Mouse (Mus musculus): ENCODE measurements around the gene 4930583I09Rik. TPM values are rescaled to one million over a fixed set of nuclear protein-coding genes. Genes with fewer than 3 reads are reported as not detected.

Gene 4930583I09Rik
- polyA plus RNA-seq (2015; fragmentation: Nextera tagmentation; extraction: Ambion mirVana) = not detected in 2 replicates

- Histone ChIP-seq H3K4me3 (no peak within 1 kb of the TSS), H3K36me3 (no peaks in the 10 kb centered on the region), H3K27ac (no peak within 1 kb of the TSS), H3K4me2 (peak within 1 kb of the TSS; percentile 10; the same call in 1 of the 2 replicates), H3K27me3 (no peaks in the 10 kb centered on the region), H3K9me3 (no peaks in the 10 kb centered on the region), H3K4me1 (replicated peaks) (peaks cover 8% of the 10 kb centered on the region), H3K9ac (no peak within 1 kb of the TSS)
- 73% methylated on average over 6 of the region's 6 CpGs for WGBS
- no peak for ATAC-seq (ENCODE audit: low FRiP score)
Measured at GRCm38 (mm10) chr17:64835928-64836327, at the start of gene 4930583I09Rik. Gene 4930583I09Rik (minus strand): TSS chr17:64836071.

GRCm38 (mm10) chr17:64876111-64876510 lies 40.2 kb upstream of the 4930583I09Rik start:
- Histone ChIP-seq H3K9me3 (no peaks in the 10 kb centered on the region), H3K36me3 (no peaks in the 10 kb centered on the region), H3K4me3 (no peak overlapping the region), H3K27ac (no peak overlapping the region), H3K9ac (no peak overlapping the region), H3K27me3 (no peaks in the 10 kb centered on the region), H3K4me2 (no peak overlapping the region), H3K4me1 (replicated peaks) (no peaks in the 10 kb centered on the region)
- 90% methylated on average over 12 of the region's 12 CpGs for WGBS
- ATAC-seq (ENCODE audit: low FRiP score) = no peak

- H3K27me3 ChIP-seq = no peaks in the 10 kb centered on the region
- peak overlapping the region; percentile 46; the same call in 1 of the 2 replicates for H3K27ac ChIP-seq
Measured at GRCm38 (mm10) chr17:64873651-64874072, 37.8 kb upstream of the 4930583I09Rik start.

GRCm38 (mm10) chr17:64863817-64864216 lies 27.9 kb upstream of the 4930583I09Rik start:
- no peaks in the 10 kb centered on the region for H3K27me3 ChIP-seq
- H3K36me3 ChIP-seq = no peaks in the 10 kb centered on the region
- H3K4me2 ChIP-seq = no peak overlapping the region
- no peaks in the 10 kb centered on the region for H3K9me3 ChIP-seq
- H3K27ac ChIP-seq = no peak overlapping the region
- WGBS = 65% methylated on average over 4 of the region's 4 CpGs
- H3K9ac ChIP-seq = no peak overlapping the region
- no peaks in the 10 kb centered on the region for H3K4me1 ChIP-seq (replicated peaks)
- H3K4me3 ChIP-seq = no peak overlapping the region
- ATAC-seq (ENCODE audit: low FRiP score) = no peak

More at GRCm38 (mm10) chr17:64873651-64874072, 37.8 kb upstream of the 4930583I09Rik start:
- WGBS = 24% methylated on average over 4 of the region's 4 CpGs
- ATAC-seq (ENCODE audit: low FRiP score) = no peak
- Histone ChIP-seq H3K9ac (no peak overlapping the region), H3K4me3 (no peak overlapping the region), H3K9me3 (no peaks in the 10 kb centered on the region), H3K36me3 (no peaks in the 10 kb centered on the region), H3K4me1 (replicated peaks) (no peaks in the 10 kb centered on the region), H3K4me2 (no peak overlapping the region)

GRCm38 (mm10) chr17:64860963-64861362 lies 25.1 kb upstream of the 4930583I09Rik start:
- WGBS = 83% methylated on average over 3 of the region's 3 CpGs
- no peak overlapping the region for H3K27ac ChIP-seq
- H3K4me2 ChIP-seq = no peak overlapping the region
- no peak overlapping the region for H3K9ac ChIP-seq
- H3K4me1 ChIP-seq (replicated peaks) = no peaks in the 10 kb centered on the region
- H3K4me3 ChIP-seq = no peak overlapping the region
- no peaks in the 10 kb centered on the region for H3K27me3 ChIP-seq
- no peaks in the 10 kb centered on the region for H3K36me3 ChIP-seq
- H3K9me3 ChIP-seq = no peaks in the 10 kb centered on the region
- ATAC-seq (ENCODE audit: low FRiP score) = no peak

GRCm38 (mm10) chr17:64858848-64859247 lies 23.0 kb upstream of the 4930583I09Rik start:
- no peak for ATAC-seq (ENCODE audit: low FRiP score)
- WGBS = 78% methylated on average over 6 of the region's 6 CpGs
- no peak overlapping the region for H3K9ac ChIP-seq

GRCm38 (mm10) chr17:64848031-64848430 lies 12.2 kb upstream of the 4930583I09Rik start:
- Histone ChIP-seq H3K27me3 (no peaks in the 10 kb centered on the region), H3K4me1 (replicated peaks) (no peaks in the 10 kb centered on the region), H3K4me3 (no peak overlapping the region), H3K36me3 (no peaks in the 10 kb centered on the region), H3K9ac (no peak overlapping the region), H3K9me3 (no peaks in the 10 kb centered on the region), H3K27ac (no peak overlapping the region), H3K4me2 (no peak overlapping the region)
- 85% methylated on average over 4 of the region's 4 CpGs for WGBS
- no peak for ATAC-seq (ENCODE audit: low FRiP score)

More at GRCm38 (mm10) chr17:64858848-64859247, 23.0 kb upstream of the 4930583I09Rik start:
- H3K4me3 ChIP-seq = no peak overlapping the region
- H3K36me3 ChIP-seq = no peaks in the 10 kb centered on the region
- no peaks in the 10 kb centered on the region for H3K9me3 ChIP-seq
- no peaks in the 10 kb centered on the region for H3K4me1 ChIP-seq (replicated peaks)
- H3K27me3 ChIP-seq = no peaks in the 10 kb centered on the region
- H3K4me2 ChIP-seq = no peak overlapping the region
- no peak overlapping the region for H3K27ac ChIP-seq

- Histone ChIP-seq H3K4me3 (no peak overlapping the region), H3K4me1 (replicated peaks) (no peaks in the 10 kb centered on the region), H3K4me2 (no peak overlapping the region), H3K9ac (no peak overlapping the region), H3K27ac (no peak overlapping the region), H3K27me3 (no peaks in the 10 kb centered on the region), H3K9me3 (no peaks in the 10 kb centered on the region), H3K36me3 (no peaks in the 10 kb centered on the region)
- 90% methylated on average over 1 of the region's 1 CpGs for WGBS
- no peak for ATAC-seq (ENCODE audit: low FRiP score)
Measured at GRCm38 (mm10) chr17:64846654-64847053, 10.8 kb upstream of the 4930583I09Rik start.

- Histone ChIP-seq H3K4me1 (replicated peaks) (peaks cover 8% of the 10 kb centered on the region), H3K9ac (no peak overlapping the region), H3K36me3 (no peaks in the 10 kb centered on the region), H3K27me3 (no peaks in the 10 kb centered on the region), H3K4me3 (no peak overlapping the region), H3K9me3 (no peaks in the 10 kb centered on the region), H3K27ac (no peak overlapping the region), H3K4me2 (peak overlapping the region; percentile 10; the same call in 1 of the 2 replicates)
- no peak for ATAC-seq (ENCODE audit: low FRiP score)
- 19% methylated on average over 7 of the region's 7 CpGs for WGBS
Measured at GRCm38 (mm10) chr17:64836892-64837291, 1.0 kb upstream of the 4930583I09Rik start.

GRCm38 (mm10) chr17:64836352-64836751 lies 481 bp upstream of the 4930583I09Rik start:
- 77% methylated on average over 10 of the region's 10 CpGs for WGBS
- Histone ChIP-seq H3K4me1 (replicated peaks) (peaks cover 8% of the 10 kb centered on the region), H3K4me3 (no peak overlapping the region), H3K27ac (no peak overlapping the region), H3K9me3 (no peaks in the 10 kb centered on the region), H3K4me2 (no peak overlapping the region), H3K36me3 (no peaks in the 10 kb centered on the region), H3K9ac (no peak overlapping the region), H3K27me3 (no peaks in the 10 kb centered on the region)
- no peak for ATAC-seq (ENCODE audit: low FRiP score)

- Histone ChIP-seq H3K4me1 (replicated peaks) (peaks cover 8% of the 10 kb centered on the region), H3K4me3 (no peak overlapping the region), H3K9me3 (no peaks in the 10 kb centered on the region), H3K4me2 (no peak overlapping the region), H3K9ac (no peak overlapping the region), H3K27ac (no peak overlapping the region), H3K27me3 (no peaks in the 10 kb centered on the region), H3K36me3 (no peaks in the 10 kb centered on the region)
- no peak for ATAC-seq (ENCODE audit: low FRiP score)
- 83% methylated on average over 7 of the region's 7 CpGs for WGBS
Measured at GRCm38 (mm10) chr17:64833906-64834490, 1.9 kb downstream of the 4930583I09Rik start.

- H3K4me2 ChIP-seq = no peak overlapping the region
- no peak for ATAC-seq (ENCODE audit: low FRiP score)
- no peaks in the 10 kb centered on the region for H3K36me3 ChIP-seq
- 87% methylated on average over 2 of the region's 2 CpGs for WGBS
- H3K9ac ChIP-seq = no peak overlapping the region
- H3K27ac ChIP-seq = no peak overlapping the region
- no peak overlapping the region for H3K4me3 ChIP-seq
- no peaks in the 10 kb centered on the region for H3K27me3 ChIP-seq
- no peaks in the 10 kb centered on the region for H3K9me3 ChIP-seq
- peaks cover 8% of the 10 kb centered on the region for H3K4me1 ChIP-seq (replicated peaks)
Measured at GRCm38 (mm10) chr17:64833071-64833470, 2.8 kb downstream of the 4930583I09Rik start.

- Histone ChIP-seq H3K27me3 (no peaks in the 10 kb centered on the region), H3K4me3 (no peak overlapping the region), H3K27ac (no peak overlapping the region), H3K36me3 (no peaks in the 10 kb centered on the region), H3K4me1 (replicated peaks) (no peaks in the 10 kb centered on the region), H3K9me3 (no peaks in the 10 kb centered on the region), H3K4me2 (no peak overlapping the region), H3K9ac (no peak overlapping the region)
- 86% methylated on average over 5 of the region's 5 CpGs for WGBS
- ATAC-seq (ENCODE audit: low FRiP score) = no peak
Measured at GRCm38 (mm10) chr17:64827482-64827881, 8.4 kb downstream of the 4930583I09Rik start.

Measured in hindbrain, embryonic 13.5 days (tissue).